Mouse (Mus musculus): ENCODE measurements around the gene Fxyd3.

DNA sequence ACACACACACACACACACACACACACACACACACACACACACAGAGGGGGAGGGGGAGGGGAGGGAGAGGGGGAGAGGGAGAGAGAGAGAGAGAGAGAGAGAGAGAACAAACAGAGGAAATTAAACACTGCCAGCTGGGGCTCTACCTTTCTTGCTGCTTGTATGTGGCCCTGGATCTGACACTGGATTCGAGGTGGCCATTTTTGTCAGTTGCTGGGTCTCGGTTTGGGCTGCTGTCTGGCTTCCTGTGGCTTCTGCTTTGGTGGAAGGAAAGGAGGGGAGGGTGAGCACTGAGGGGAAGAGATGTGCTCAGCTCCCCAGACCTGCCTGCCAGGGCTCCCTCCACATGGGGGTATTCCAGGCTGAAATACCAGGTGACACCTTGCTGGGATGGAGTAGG lies 38.8 kb downstream of the Fxyd3 start:
- TF ChIP-seq CTCF (IDR thresholded peaks at IDR 0.05; ENCODE audit: borderline replicate concordance, insufficient read depth, low read length) (no peak), POLR2A (IDR thresholded peaks at IDR 0.05; ENCODE audit: low read depth, low read length) (no peak)
